Mouse (Mus musculus): ENCODE results near the gene Ebna1bp2. TPM values are rescaled to one million over a fixed set of nuclear protein-coding genes. Genes with fewer than 3 reads are reported as not detected.

Gene Ebna1bp2
- 75.4 TPM for polyA plus RNA-seq (2021)

GRCm38 (mm10) chr4:118620279-118620966, at the start of gene Ebna1bp2, which contains the start of gene Cfap57:
TSS of gene Ebna1bp2 (plus strand) at chr4:118620799.
TSS of gene Cfap57 (minus strand) at chr4:118620777.
- ATAC-seq (peak; percentile 86), DNase-seq (ENCODE audit: low read depth, low spot score) (peak; percentile 71)
- in situ Hi-C loops (cut with MboI; ENCODE audit: low pct_unique_long_range_greater_than_20kb) = no loop called here
- ChIA-PET POLR2A (no interaction called here), CTCF (no interaction called here)
- peaks cover 2% of the 10 kb centered on the region for H3K27me3 ChIP-seq
- TF ChIP-seq CTCF (IDR thresholded peaks at IDR 0.05) = no peak

- POLR2A ChIA-PET = no interaction called here
- DNase-seq (ENCODE audit: low read depth, low spot score) (no peak), ATAC-seq (no peak)
- CTCF ChIA-PET = interaction anchor here (1.1 kb wide), 1 partner anchor 148 kb away, joined by 3 read pairs; no protein-coding TSS in a partner anchor
- in situ Hi-C loops (cut with MboI; ENCODE audit: low pct_unique_long_range_greater_than_20kb) = no loop called here
- peaks cover 14% of the 10 kb centered on the region for H3K27me3 ChIP-seq
- no peak for TF ChIP-seq CTCF (IDR thresholded peaks at IDR 0.05)
Observed at GRCm38 (mm10) chr4:118571441-118571840, 49.2 kb upstream of the Ebna1bp2 start.

- peaks cover 16% of the 10 kb centered on the region for H3K27me3 ChIP-seq
Observed at GRCm38 (mm10) chr4:118576097-118576496, 44.5 kb upstream of the Ebna1bp2 start.

GRCm38 (mm10) chr4:118579313-118579712, 41.3 kb upstream of the Ebna1bp2 start:
- ChIA-PET CTCF (no interaction called here), POLR2A (no interaction called here)
- peak; percentile 60 for TF ChIP-seq CTCF (IDR thresholded peaks at IDR 0.05)
- peaks cover 13% of the 10 kb centered on the region for H3K27me3 ChIP-seq
- in situ Hi-C loops (cut with MboI; ENCODE audit: low pct_unique_long_range_greater_than_20kb) = no loop called here
- DNase-seq (ENCODE audit: low read depth, low spot score) (no peak), ATAC-seq (no peak)

More at GRCm38 (mm10) chr4:118576097-118576496, 44.5 kb upstream of the Ebna1bp2 start:
- in situ Hi-C loops (cut with MboI; ENCODE audit: low pct_unique_long_range_greater_than_20kb) = no loop called here
- CTCF ChIA-PET = interaction anchor here (0.8 to 1.3 kb wide), 4 partner anchors 9 to 154 kb away, joined by 3 to 4 read pairs (median 4); no protein-coding TSS in a partner anchor
- peak; percentile 82 for TF ChIP-seq CTCF (IDR thresholded peaks at IDR 0.05)
- ATAC-seq (no peak), DNase-seq (ENCODE audit: low read depth, low spot score) (peak; percentile 20)
- POLR2A ChIA-PET = no interaction called here

- ATAC-seq (no peak), DNase-seq (ENCODE audit: low read depth, low spot score) (no peak)
- in situ Hi-C loops (cut with MboI; ENCODE audit: low pct_unique_long_range_greater_than_20kb) = no loop called here
- ChIA-PET CTCF (interaction anchor here (0.9 kb wide), 1 partner anchor 15 kb away, joined by 3 read pairs; no protein-coding TSS in a partner anchor), POLR2A (no interaction called here)
- peaks cover 13% of the 10 kb centered on the region for H3K27me3 ChIP-seq
- no peak for TF ChIP-seq CTCF (IDR thresholded peaks at IDR 0.05)
Observed at GRCm38 (mm10) chr4:118581508-118581907, 39.1 kb upstream of the Ebna1bp2 start.

GRCm38 (mm10) chr4:118582629-118583028, 38.0 kb upstream of the Ebna1bp2 start:
- in situ Hi-C loops (cut with MboI; ENCODE audit: low pct_unique_long_range_greater_than_20kb) = no loop called here
- peaks cover 13% of the 10 kb centered on the region for H3K27me3 ChIP-seq
- ChIA-PET CTCF (no interaction called here), POLR2A (no interaction called here)
- DNase-seq (ENCODE audit: low read depth, low spot score) = no peak
- no peak for TF ChIP-seq CTCF (IDR thresholded peaks at IDR 0.05)
- no peak for ATAC-seq

- ATAC-seq = no peak
- ChIA-PET CTCF (no interaction called here), POLR2A (no interaction called here)
- H3K27me3 ChIP-seq = peaks cover 5% of the 10 kb centered on the region
- DNase-seq (ENCODE audit: low read depth, low spot score) = no peak
- in situ Hi-C loops (cut with MboI; ENCODE audit: low pct_unique_long_range_greater_than_20kb) = no loop called here
- no peak for TF ChIP-seq CTCF (IDR thresholded peaks at IDR 0.05)
Observed at GRCm38 (mm10) chr4:118589053-118589732, 31.4 kb upstream of the Ebna1bp2 start.

- ChIA-PET POLR2A (no interaction called here), CTCF (no interaction called here)
- no peak for ATAC-seq
- H3K27me3 ChIP-seq = peaks cover 5% of the 10 kb centered on the region
- no peak for TF ChIP-seq CTCF (IDR thresholded peaks at IDR 0.05)
- no peak for DNase-seq (ENCODE audit: low read depth, low spot score)
- in situ Hi-C loops (cut with MboI; ENCODE audit: low pct_unique_long_range_greater_than_20kb) = no loop called here
Observed at GRCm38 (mm10) chr4:118589733-118590130, 30.9 kb upstream of the Ebna1bp2 start.

GRCm38 (mm10) chr4:118604065-118604464, 16.5 kb upstream of the Ebna1bp2 start:
- H3K27me3 ChIP-seq = peaks cover 8% of the 10 kb centered on the region
- no peak for TF ChIP-seq CTCF (IDR thresholded peaks at IDR 0.05)
- ATAC-seq (no peak), DNase-seq (ENCODE audit: low read depth, low spot score) (no peak)
- CTCF ChIA-PET = no interaction called here
- in situ Hi-C loops (cut with MboI; ENCODE audit: low pct_unique_long_range_greater_than_20kb) = no loop called here
- POLR2A ChIA-PET = no interaction called here

GRCm38 (mm10) chr4:118609836-118610235, 10.8 kb upstream of the Ebna1bp2 start:
- in situ Hi-C loops (cut with MboI; ENCODE audit: low pct_unique_long_range_greater_than_20kb) = no loop called here
- CTCF ChIA-PET = no interaction called here
- DNase-seq (ENCODE audit: low read depth, low spot score) = no peak
- no peak for ATAC-seq
- peaks cover 12% of the 10 kb centered on the region for H3K27me3 ChIP-seq
- no peak for TF ChIP-seq CTCF (IDR thresholded peaks at IDR 0.05)
- POLR2A ChIA-PET = no interaction called here

- ATAC-seq (no peak), DNase-seq (ENCODE audit: low read depth, low spot score) (no peak)
- in situ Hi-C loops (cut with MboI; ENCODE audit: low pct_unique_long_range_greater_than_20kb) = no loop called here
- peaks cover 4% of the 10 kb centered on the region for H3K27me3 ChIP-seq
- TF ChIP-seq CTCF (IDR thresholded peaks at IDR 0.05) = peak; percentile 75
- CTCF ChIA-PET = interaction anchor here (0.9 kb wide), 1 partner anchor 23 kb away, joined by 3 read pairs; no protein-coding TSS in a partner anchor
- POLR2A ChIA-PET = no interaction called here
Observed at GRCm38 (mm10) chr4:118612619-118613018, 8.0 kb upstream of the Ebna1bp2 start.
